Mouse (Mus musculus) Patski (cell line): Measurements from ENCODE around the gene Lactb. TPM values are rescaled to one million over a fixed set of nuclear protein-coding genes. Genes with fewer than 3 reads are reported as not detected.

Experiments
- ATAC-seq: fragments of 100-300 bp; one replicate; pipeline ENCODE4 v1.8.0; 2021
- CTCF ChIA-PET: fragments of 350-600 bp; sonication (Branson Sonifier 250); formaldehyde crosslinking; loops from one replicate; lab custom pipeline; 2022; ENCODE audit warnings: inconsistent platforms; lab: Charles Lee
- POLR2A ChIA-PET: fragments of 350-600 bp; sonication (Branson Sonifier 250); formaldehyde crosslinking; loops from one replicate; lab custom pipeline; 2022; ENCODE audit warnings: antibody characterized with exemption, inconsistent platforms; lab: Charles Lee
- DNase-seq: peaks from one replicate; pipeline ENCODE4 v3.0.0-alpha.2; 2011; ENCODE audit warnings: low read depth, low spot score
- H3K27me3 ChIP-seq: fragments of 371-371 bp; one replicate; pipeline ENCODE4 v1.5.1; 2021
- CTCF ChIP-seq: fragments of 100-300 bp; IDR thresholded peaks from one replicate; pipeline ENCODE4 v1.5.1; 2021
- in situ Hi-C: fragments of 300-500 bp; cut with MboI; formaldehyde crosslinking; loops from 3 replicates; pipeline ENCODE4 v1.11.1; 2018; ENCODE audit warnings: low pct_unique_long_range_greater_than_20kb, mixed read lengths
- polyA plus RNA-seq: library from polyadenylated mRNA; unstranded; gene quantifications from one replicate; pipeline ENCODE4 v1.2.3, GENCODE M21; 2021

The Lactb gene
- polyA plus RNA-seq: 55.2 TPM

GRCm38 (mm10) chr9:66975239-66975645 is at the start of gene Lactb:
Lactb (minus strand) TSS chr9:66975484.
- ChIA-PET CTCF (no interaction called here), POLR2A (no interaction called here)
- ATAC-seq (peak; percentile 80), DNase-seq (peak; percentile 28)
- in situ Hi-C loops: no loop called here
- no peaks in the 10 kb centered on the region for H3K27me3 ChIP-seq
- TF ChIP-seq CTCF: no peak

- in situ Hi-C loops: no loop called here
- no peak for DNase-seq
- CTCF ChIA-PET: interaction anchor here (1.0 to 1.7 kb wide), 3 partner anchors 11 to 99 kb away, joined by 3 to 8 read pairs (median 5); no protein-coding TSS in a partner anchor
- POLR2A ChIA-PET: interaction anchor here (1.4 to 1.6 kb wide), 3 partner anchors 11 to 16 kb away, joined by 4 to 5 read pairs (median 5); no protein-coding TSS in a partner anchor
- no peaks in the 10 kb centered on the region for H3K27me3 ChIP-seq
- ATAC-seq: no peak
- no peak for TF ChIP-seq CTCF
These were observed 48.1 kb upstream of the Lactb start for GRCm38 (mm10) chr9:67023371-67023770.

- in situ Hi-C loops: no loop called here
- no peak for DNase-seq
- CTCF ChIA-PET: interaction anchor here (1.1 to 1.3 kb wide), 2 partner anchors 15 to 19 kb away, joined by 3 to 4 read pairs; no protein-coding TSS in a partner anchor
- POLR2A ChIA-PET: interaction anchor here (1.2 kb wide), 1 partner anchor 9 kb away, joined by 4 read pairs; no protein-coding TSS in a partner anchor
- ATAC-seq: no peak
- no peaks in the 10 kb centered on the region for H3K27me3 ChIP-seq
- TF ChIP-seq CTCF: no peak
These were observed 44.8 kb upstream of the Lactb start for GRCm38 (mm10) chr9:67020063-67020462.

- no peak for DNase-seq
- POLR2A ChIA-PET: interaction anchor here (1.0 kb wide), 1 partner anchor 20 kb away, joined by 3 read pairs; no protein-coding TSS in a partner anchor
- no peak for TF ChIP-seq CTCF
These were observed 38.2 kb upstream of the Lactb start for GRCm38 (mm10) chr9:67013501-67013900.

GRCm38 (mm10) chr9:67012470-67012869 is 37.2 kb upstream of the Lactb start:
- POLR2A ChIA-PET: interaction anchor here (0.8 to 1.0 kb wide), 3 partner anchors 11 to 21 kb away, joined by 3 read pairs; no protein-coding TSS in a partner anchor
- no peak for TF ChIP-seq CTCF
- no peak for ATAC-seq
- no peak for DNase-seq
- in situ Hi-C loops: no loop called here
- no peaks in the 10 kb centered on the region for H3K27me3 ChIP-seq
- CTCF ChIA-PET: interaction anchor here (0.6 to 2.6 kb wide), 9 partner anchors 11 to 195 kb away, joined by 3 to 13 read pairs (median 4); no protein-coding TSS in a partner anchor

More at GRCm38 (mm10) chr9:67013501-67013900, 38.2 kb upstream of the Lactb start:
- in situ Hi-C loops: no loop called here
- CTCF ChIA-PET: interaction anchor here (0.9 to 2.1 kb wide), 6 partner anchors 10 to 194 kb away, joined by 3 to 9 read pairs (median 4); no protein-coding TSS in a partner anchor
- no peak for ATAC-seq
- H3K27me3 ChIP-seq: no peaks in the 10 kb centered on the region

GRCm38 (mm10) chr9:67011483-67011882 is 36.2 kb upstream of the Lactb start:
- in situ Hi-C loops: no loop called here
- ChIA-PET CTCF (interaction anchor here (1.5 to 2.6 kb wide), 4 partner anchors 16 to 196 kb away, joined by 4 to 13 read pairs (median 7); no protein-coding TSS in a partner anchor), POLR2A (interaction anchor here (0.7 to 1.5 kb wide), 2 partner anchors 8 to 19 kb away, joined by 3 to 4 read pairs; no protein-coding TSS in a partner anchor)
- ATAC-seq (no peak), DNase-seq (no peak)
- H3K27me3 ChIP-seq: no peaks in the 10 kb centered on the region
- no peak for TF ChIP-seq CTCF

GRCm38 (mm10) chr9:67008781-67009180 is 33.5 kb upstream of the Lactb start:
- ChIA-PET CTCF (interaction anchor here (0.9 to 1.9 kb wide), 2 partner anchors 10 to 18 kb away, joined by 3 to 4 read pairs; no protein-coding TSS in a partner anchor), POLR2A (interaction anchor here (1.0 to 3.0 kb wide), 4 partner anchors 15 to 34 kb away, joined by 3 to 9 read pairs (median 4); no protein-coding TSS in a partner anchor)
- no peak for TF ChIP-seq CTCF
- ATAC-seq: peak; percentile 53
- no peak for DNase-seq
- no peaks in the 10 kb centered on the region for H3K27me3 ChIP-seq
- in situ Hi-C loops: no loop called here

GRCm38 (mm10) chr9:67006376-67006775 is 31.1 kb upstream of the Lactb start:
- DNase-seq (no peak), ATAC-seq (no peak)
- ChIA-PET POLR2A (interaction anchor here (0.8 to 3.0 kb wide), 7 partner anchors 16 to 43 kb away, joined by 4 to 9 read pairs (median 4); partner anchors contain the start of gene Tpm1), CTCF (interaction anchor here (0.9 to 4.1 kb wide), 4 partner anchors 9 to 37 kb away, joined by 3 to 22 read pairs (median 3); no protein-coding TSS in a partner anchor)
- no peak for TF ChIP-seq CTCF
- no peaks in the 10 kb centered on the region for H3K27me3 ChIP-seq
- in situ Hi-C loops: no loop called here

- POLR2A ChIA-PET: interaction anchor here (1.8 kb wide), 1 partner anchor 16 kb away, joined by 6 read pairs; no protein-coding TSS in a partner anchor
- DNase-seq: no peak
- CTCF ChIA-PET: interaction anchor here (1.6 to 4.1 kb wide), 2 partner anchors 32 to 38 kb away, joined by 5 to 22 read pairs; no protein-coding TSS in a partner anchor
- H3K27me3 ChIP-seq: no peaks in the 10 kb centered on the region
- in situ Hi-C loops: no loop called here
- no peak for ATAC-seq
- no peak for TF ChIP-seq CTCF
These were observed 30.0 kb upstream of the Lactb start for GRCm38 (mm10) chr9:67005161-67005742.

GRCm38 (mm10) chr9:67003656-67004055 is 28.4 kb upstream of the Lactb start:
- in situ Hi-C loops: loop anchor here (5.0 kb wide), 1 partner anchor 39 kb away; no protein-coding TSS in a partner anchor

More at GRCm38 (mm10) chr9:67003656-67004055, 28.4 kb upstream of the Lactb start:
- no peaks in the 10 kb centered on the region for H3K27me3 ChIP-seq
- DNase-seq (no peak), ATAC-seq (no peak)
- ChIA-PET CTCF (interaction anchor here (4.1 kb wide), 1 partner anchor 40 kb away, joined by 22 read pairs; no protein-coding TSS in a partner anchor), POLR2A (interaction anchor here (0.8 to 2.0 kb wide), 5 partner anchors 36 to 227 kb away, joined by 3 to 11 read pairs (median 4); partner anchors contain the start of gene Tpm1)
- TF ChIP-seq CTCF: no peak
